7 mouse cellular contexts compared by ENCODE assay signal in the genomic region with DNA sequence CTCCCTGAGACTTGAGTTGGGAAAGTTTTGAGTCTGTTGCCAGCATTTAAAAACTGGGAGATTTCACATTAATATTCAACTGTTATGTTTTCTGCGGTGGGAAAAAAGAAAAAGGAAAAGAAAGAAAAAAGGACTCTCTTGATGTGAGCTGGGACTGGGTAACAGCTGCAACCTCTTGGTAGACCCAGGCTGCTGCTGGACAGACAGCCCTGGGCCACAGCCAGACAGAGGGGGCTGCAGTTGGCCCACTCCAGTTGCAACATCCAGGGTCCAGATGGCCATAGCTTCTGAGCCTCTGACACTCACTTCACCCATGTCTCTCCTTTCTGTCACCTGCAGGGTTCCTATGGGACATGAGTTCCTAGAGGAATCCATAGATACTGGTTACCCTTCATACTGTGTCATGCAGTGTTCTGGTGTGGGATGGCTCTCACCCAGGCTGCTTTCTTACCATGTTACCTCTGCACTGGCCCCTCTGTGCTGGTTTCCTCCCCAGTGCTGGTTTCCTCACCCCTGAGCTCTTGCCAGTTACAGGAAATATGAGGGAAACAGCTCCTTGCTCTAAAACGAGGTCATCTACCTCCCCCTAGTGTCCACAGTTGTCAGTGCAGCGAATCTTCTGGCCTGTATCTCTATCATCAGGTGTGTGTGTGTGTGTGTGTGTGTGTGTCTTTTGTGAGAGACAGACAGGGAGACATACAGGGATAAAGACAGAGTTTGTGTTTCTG. TPM values are rescaled to one million over a fixed set of nuclear protein-coding genes. Genes with fewer than 3 reads are reported as not detected.
A peak's percentile ranks its signal among the peaks of the same experiment; 100 is the strongest.
DNase-seq lines count a peak whose midpoint lies in the region; ATAC-seq and TF ChIP-seq lines count a peak whose summit lies in the region.

No protein-coding gene starts in this region.

- H3K9ac ChIP-seq in embryonic facial prominence, embryonic 11.5 days (replicated peaks; ENCODE audit: low read length), result no peak overlapping the region; the same call in 1 of the 2 replicates
- no peak overlapping the region for H3K9ac ChIP-seq in midbrain, embryonic 13.5 days (replicated peaks)

- TF ChIP-seq CTCF in spleen, adult 2 months (IDR thresholded peaks at IDR 0.05; ENCODE audit: extremely low read depth, insufficient read depth, insufficient read length, insufficient replicate concordance), result peak; percentile 88; the same call in 1 of the 2 replicates

- H3K36me3 ChIP-seq in embryonic facial prominence, embryonic 11.5 days (replicated peaks; ENCODE audit: control insufficient read depth, insufficient read depth, low read depth, low read length), result no peaks in the 10 kb centered on the region
- no peaks in the 10 kb centered on the region for H3K36me3 ChIP-seq in limb, embryonic 10.5 days
- no peaks in the 10 kb centered on the region for H3K36me3 ChIP-seq in midbrain, embryonic 13.5 days
- H3K36me3 ChIP-seq in spleen, adult 2 months (ENCODE audit: control insufficient read depth, insufficient read depth, low read length), result no peaks in the 10 kb centered on the region

- H3K4me1 ChIP-seq in embryonic facial prominence, embryonic 11.5 days (ENCODE audit: control insufficient read depth, insufficient read depth, low read length), result no peaks in the 10 kb centered on the region; the same call in 1 of the 2 replicates
- H3K4me1 ChIP-seq in limb, embryonic 10.5 days, result peaks cover 22% of the 10 kb centered on the region
- peaks cover 9% of the 10 kb centered on the region for H3K4me1 ChIP-seq in midbrain, embryonic 13.5 days (replicated peaks)
- H3K4me1 ChIP-seq in spleen, adult 2 months (ENCODE audit: control insufficient read depth, insufficient read depth, insufficient read length), result peaks cover 4% of the 10 kb centered on the region; the same call in 1 of the 2 replicates

- DNase-seq in adrenal gland, postnatal 14 days, result peak; percentile 86
- DNase-seq in embryonic facial prominence, embryonic 11.5 days (ENCODE audit: low spot score), result peak; percentile 88
- peak; percentile 82 to 93 for DNase-seq in heart, adult 18-20 months
- peak; percentile 89 for DNase-seq in kidney, adult 18-20 months
- DNase-seq in limb, embryonic 10.5 days (ENCODE audit: low spot score), result peak; percentile 79
- peak; percentile 72 to 81 for DNase-seq in spleen, adult 2 months (ENCODE audit: low read depth in 1 of 2, low spot score in 2 of 2)

- no peaks in the 10 kb centered on the region for H3K9me3 ChIP-seq in embryonic facial prominence, embryonic 11.5 days (replicated peaks; ENCODE audit: control insufficient read depth, low read length)
- no peaks in the 10 kb centered on the region for H3K9me3 ChIP-seq in limb, embryonic 10.5 days (replicated peaks)
- no peaks in the 10 kb centered on the region for H3K9me3 ChIP-seq in midbrain, embryonic 13.5 days

- no peak overlapping the region for H3K27ac ChIP-seq in embryonic facial prominence, embryonic 11.5 days (replicated peaks; ENCODE audit: low read depth, low read length)
- H3K27ac ChIP-seq in limb, embryonic 10.5 days, result no peak overlapping the region
- no peak overlapping the region for H3K27ac ChIP-seq in midbrain, embryonic 13.5 days
- H3K27ac ChIP-seq in spleen, adult 2 months (ENCODE audit: insufficient read depth, low read length), result no peak overlapping the region

- H3K4me3 ChIP-seq in embryonic facial prominence, embryonic 11.5 days (ENCODE audit: low read depth, low read length), result no peak overlapping the region
- H3K4me3 ChIP-seq in limb, embryonic 10.5 days, result peak overlapping the region; percentile 44
- no peak overlapping the region for H3K4me3 ChIP-seq in midbrain, embryonic 13.5 days (replicated peaks)
- H3K4me3 ChIP-seq in spleen, adult 2 months (ENCODE audit: extremely low read depth, insufficient read depth, insufficient read length), result no peak overlapping the region

- no peak overlapping the region; the same call in 1 of the 2 replicates for H3K4me2 ChIP-seq in embryonic facial prominence, embryonic 11.5 days (ENCODE audit: low read depth, low read length)
- H3K4me2 ChIP-seq in midbrain, embryonic 13.5 days (replicated peaks), result no peak overlapping the region

- H3K27me3 ChIP-seq in embryonic facial prominence, embryonic 11.5 days (ENCODE audit: control insufficient read depth, insufficient read depth, low read length), result no peaks in the 10 kb centered on the region
- peaks cover 21% of the 10 kb centered on the region for H3K27me3 ChIP-seq in limb, embryonic 10.5 days (ENCODE audit: low read depth, poor library complexity, severe bottlenecking)
- peaks cover 38% of the 10 kb centered on the region for H3K27me3 ChIP-seq in midbrain, embryonic 13.5 days
- no peaks in the 10 kb centered on the region for H3K27me3 ChIP-seq in spleen, adult 2 months (ENCODE audit: control insufficient read depth, insufficient read depth, low read length)

- ATAC-seq in embryonic facial prominence, embryonic 11.5 days (replicated peaks; ENCODE audit: insufficient number of reproducible peaks, low FRiP score, low TSS enrichment, low read depth), result peak; percentile 19; the same call in 1 of the 2 replicates
- ATAC-seq in midbrain, embryonic 13.5 days, result peak; percentile 53

- WGBS in embryonic facial prominence, embryonic 11.5 days, result 7% methylated on average over 3 of the region's 3 CpGs
- WGBS in limb, embryonic 10.5 days, result 25% methylated on average over 3 of the region's 3 CpGs
- WGBS in midbrain, embryonic 13.5 days, result 9% methylated on average over 3 of the region's 3 CpGs
- 20% methylated on average over 3 of the region's 3 CpGs for WGBS in spleen, adult 2 months

- TF ChIP-seq POLR2A in spleen, adult 2 months (IDR thresholded peaks at IDR 0.05; ENCODE audit: low read depth, low read length), result no peak

RNA-seq across cellular contexts. Expression of a gene that starts 8.1 kb away (rescaled TPM):
- 43.0 and 54.9 TPM in 2 replicates for total RNA-seq in adrenal gland, postnatal 14 days (2021)
- polyA plus RNA-seq in embryonic facial prominence, embryonic 11.5 days (2014; fragmentation: Nextera tagmentation; extraction: Ambion mirVana), result 6.8 and 7.5 TPM in 2 replicates
- total RNA-seq in heart, adult 18-20 months (2021), result 10 to 100 TPM; 13.8 to 23.8 TPM
- 4.1 and 7.2 TPM in 2 replicates for polyA plus RNA-seq in limb, embryonic 10.5 days (2016; fragmentation: Nextera tagmentation; extraction: Ambion mirVana)
- polyA plus RNA-seq in midbrain, embryonic 13.5 days (2015; fragmentation: Nextera tagmentation; extraction: Ambion mirVana), result 12.6 and 16.2 TPM in 2 replicates
- 205 and 209 TPM in 2 replicates for polyA plus RNA-seq in spleen, adult 2 months (2012; rRNA removed)

Comparison
In these comparisons a context has a peak if more than half of its experiments do, and no peak if none do; other contexts are left out.
1. RNA of a gene that starts 8.1 kb away (polyA plus RNA-seq): 205 to 209 TPM in spleen, adult 2 months; 12.6 to 16.2 TPM in midbrain, embryonic 13.5 days, 4.1 to 7.2 TPM in limb, embryonic 10.5 days and 6.8 to 7.5 TPM in embryonic facial prominence, embryonic 11.5 days; every median in the first group is over 10 times any median in the second.
2. Peak in every context shown above with its lines, with median percentiles within 50 percentile points of each other: DNase-seq.